Mouse (Mus musculus): Measurements from ENCODE around the gene Six3.

Six3 gene

GRCm38 (mm10) chr17:85626091-85626860, 12.9 kb downstream of the Six3 start:
- DNase-seq (ENCODE audit: low spot score): no peak

DNA sequence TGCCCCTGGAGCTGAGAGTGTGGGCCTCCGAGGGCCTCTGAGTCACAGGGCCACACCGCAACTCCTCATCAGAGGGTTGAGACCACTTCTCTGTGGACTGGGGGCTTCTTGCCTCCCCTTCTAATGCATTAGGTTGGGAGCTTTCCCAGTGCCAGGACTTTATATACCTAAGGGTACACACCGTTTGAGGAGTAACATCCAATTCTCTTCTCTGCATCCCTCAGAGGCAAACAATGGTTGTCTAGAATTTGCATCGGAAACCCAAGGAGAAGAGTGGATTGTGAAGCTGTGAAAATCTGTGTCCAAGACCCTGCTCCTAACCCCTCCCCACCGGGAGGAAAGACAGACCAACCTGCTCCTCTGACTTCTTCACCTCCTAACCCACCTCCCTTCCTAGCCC, 14.3 kb downstream of the Six3 start:
- DNase-seq (ENCODE audit: low spot score): no peak

DNA sequence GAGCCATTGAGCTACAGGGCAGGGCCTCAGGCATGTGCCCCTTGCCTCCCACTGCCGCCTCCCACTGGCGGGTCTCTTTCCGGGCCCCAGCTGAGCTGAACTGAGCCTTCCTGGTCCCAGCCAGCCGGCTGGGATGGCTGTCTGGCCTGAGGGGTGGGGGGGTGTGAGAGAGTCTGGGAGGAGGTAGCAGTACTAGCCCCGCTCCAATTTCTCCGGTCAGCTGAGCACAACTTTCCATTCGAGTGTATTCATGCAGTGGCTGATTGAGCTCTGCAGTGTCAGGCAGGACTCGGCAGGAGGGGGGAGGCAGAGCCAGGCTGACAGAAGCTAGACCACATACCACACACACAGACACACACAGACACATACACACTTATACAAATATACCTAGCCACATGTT, 15.4 kb downstream of the Six3 start:
- no peak for DNase-seq (ENCODE audit: low spot score)

DNA sequence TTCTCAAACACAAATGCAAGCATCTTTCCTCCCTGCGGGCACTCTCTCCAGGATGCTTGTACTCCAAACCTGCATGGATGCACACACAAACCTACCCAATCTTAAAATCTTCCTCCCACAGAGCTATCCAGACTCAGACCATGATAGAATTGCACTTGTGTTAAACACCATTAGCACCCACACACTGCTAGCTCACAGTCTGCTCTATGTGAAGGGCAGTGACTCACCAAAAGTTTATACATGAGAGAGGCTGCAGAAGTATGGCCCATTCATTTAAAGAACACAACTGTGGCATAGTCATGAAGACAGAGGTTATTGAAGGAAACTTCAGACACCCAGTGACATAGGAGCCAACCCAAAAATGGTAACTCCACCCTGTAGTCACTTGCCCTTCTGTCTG, 16.0 kb downstream of the Six3 start:
- no peak for DNase-seq (ENCODE audit: low spot score)

GRCm38 (mm10) chr17:85630296-85631050, 17.1 kb downstream of the Six3 start:
- DNase-seq (ENCODE audit: low spot score): no peak

DNA sequence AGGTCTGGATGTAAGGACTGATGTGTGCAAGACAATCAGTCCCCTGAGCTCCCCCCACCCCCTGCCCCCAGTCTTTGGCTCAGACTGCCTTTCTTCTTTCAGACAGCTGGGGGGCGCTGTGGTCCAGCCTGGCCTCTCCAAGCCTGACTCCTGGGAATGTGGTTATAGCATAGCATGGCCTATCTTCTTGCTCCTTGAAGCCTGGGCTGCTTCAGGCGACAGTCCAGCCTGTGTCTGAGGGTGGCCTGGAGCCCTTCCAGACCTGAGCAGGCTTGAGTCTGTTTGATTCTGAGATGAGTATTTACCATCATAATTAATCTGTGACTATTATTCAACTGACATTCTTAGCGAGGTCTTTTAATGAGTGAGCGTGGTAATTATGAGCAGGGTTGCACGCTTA, 17.7 kb downstream of the Six3 start:
- DNase-seq (ENCODE audit: low spot score): no peak

DNA sequence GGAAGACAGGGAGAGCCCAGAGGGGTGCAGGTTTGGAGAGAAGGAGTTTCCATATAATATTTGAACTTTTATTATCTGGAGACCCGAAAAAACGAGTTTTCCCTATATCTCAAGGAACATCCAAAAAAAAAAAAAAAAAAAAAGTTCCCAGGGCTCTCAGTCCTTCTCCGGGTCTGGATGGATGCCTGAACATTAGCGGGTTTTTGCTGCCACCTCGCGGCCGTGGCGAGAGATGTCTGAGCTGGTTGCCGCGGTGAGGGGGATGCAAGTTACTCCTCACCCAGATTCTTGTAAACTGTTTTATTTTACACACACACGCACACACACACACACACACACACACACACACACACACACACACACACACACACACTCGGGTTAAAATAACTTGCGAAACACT, 20.2 kb downstream of the Six3 start:
- DNase-seq (ENCODE audit: low spot score): no peak

DNA sequence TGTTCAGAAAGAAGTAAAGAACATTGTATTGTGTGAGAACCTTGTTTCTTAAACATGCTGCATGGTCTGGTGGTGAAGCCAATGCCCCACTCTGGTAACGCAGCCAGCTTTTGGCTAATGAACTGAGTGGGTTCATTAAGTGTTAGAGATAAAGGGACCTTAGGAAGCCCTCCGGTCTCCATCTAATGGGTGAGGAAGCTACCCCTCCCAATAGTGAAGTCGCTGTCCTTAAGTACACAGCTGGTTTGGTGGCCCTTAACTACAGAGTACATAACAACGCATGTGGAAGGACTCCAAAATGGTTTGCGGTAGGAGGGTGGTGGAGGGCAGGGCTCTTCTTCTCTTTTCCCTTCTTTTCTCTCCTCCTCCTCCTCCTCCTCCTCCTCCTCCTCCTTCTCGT, 24.5 kb downstream of the Six3 start:
- no peak for DNase-seq (ENCODE audit: low spot score)

- no peak for DNase-seq (ENCODE audit: low spot score)
Measured at GRCm38 (mm10) chr17:85645312-85645711, 31.9 kb downstream of the Six3 start.

- no peak for DNase-seq (ENCODE audit: low spot score)
Measured at GRCm38 (mm10) chr17:85645718-85646665, 32.6 kb downstream of the Six3 start.

DNA sequence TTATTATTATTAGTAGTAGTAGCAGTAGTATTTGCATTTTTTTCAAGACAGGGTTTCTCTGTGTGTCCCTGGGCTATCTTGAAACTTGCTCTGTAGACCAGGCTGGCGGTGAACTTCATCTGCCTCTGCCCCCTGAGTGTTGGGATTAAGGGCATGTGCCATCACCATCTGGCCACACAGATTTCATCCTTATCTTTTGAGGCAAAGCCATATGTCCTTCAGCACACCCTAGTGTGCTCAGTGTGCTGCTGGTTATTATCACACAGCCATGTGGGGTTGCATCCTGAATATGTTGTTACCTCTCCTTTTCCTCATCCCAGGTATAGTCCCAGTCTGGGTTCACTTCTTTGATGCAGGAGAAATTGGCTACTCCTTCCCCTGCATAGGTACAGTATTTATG, 46.6 kb downstream of the Six3 start:
- no peak for DNase-seq (ENCODE audit: low spot score)

DNA sequence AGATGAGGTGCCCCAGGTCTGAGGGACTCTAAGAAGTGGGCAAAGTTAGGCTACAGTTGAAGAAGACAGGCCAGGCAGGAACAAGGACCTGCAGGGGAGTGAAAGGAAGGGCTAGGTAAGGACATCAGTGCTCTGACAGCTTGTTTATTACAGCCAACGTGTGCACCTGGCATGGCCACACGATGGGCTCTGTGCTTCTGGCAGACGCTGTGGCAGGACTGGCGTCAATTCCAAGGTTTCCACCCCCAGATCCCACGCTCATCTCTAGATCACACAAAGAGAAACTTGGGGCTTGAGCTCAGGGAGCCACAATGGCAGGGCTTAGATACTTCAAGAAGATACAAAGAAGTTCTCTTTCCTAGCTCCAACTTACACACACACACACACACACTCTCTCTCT, 48.1 kb downstream of the Six3 start:
- no peak for DNase-seq (ENCODE audit: low spot score)

- DNase-seq (ENCODE audit: low spot score): no peak
Measured at GRCm38 (mm10) chr17:85664202-85664601, 50.8 kb downstream of the Six3 start.

DNA sequence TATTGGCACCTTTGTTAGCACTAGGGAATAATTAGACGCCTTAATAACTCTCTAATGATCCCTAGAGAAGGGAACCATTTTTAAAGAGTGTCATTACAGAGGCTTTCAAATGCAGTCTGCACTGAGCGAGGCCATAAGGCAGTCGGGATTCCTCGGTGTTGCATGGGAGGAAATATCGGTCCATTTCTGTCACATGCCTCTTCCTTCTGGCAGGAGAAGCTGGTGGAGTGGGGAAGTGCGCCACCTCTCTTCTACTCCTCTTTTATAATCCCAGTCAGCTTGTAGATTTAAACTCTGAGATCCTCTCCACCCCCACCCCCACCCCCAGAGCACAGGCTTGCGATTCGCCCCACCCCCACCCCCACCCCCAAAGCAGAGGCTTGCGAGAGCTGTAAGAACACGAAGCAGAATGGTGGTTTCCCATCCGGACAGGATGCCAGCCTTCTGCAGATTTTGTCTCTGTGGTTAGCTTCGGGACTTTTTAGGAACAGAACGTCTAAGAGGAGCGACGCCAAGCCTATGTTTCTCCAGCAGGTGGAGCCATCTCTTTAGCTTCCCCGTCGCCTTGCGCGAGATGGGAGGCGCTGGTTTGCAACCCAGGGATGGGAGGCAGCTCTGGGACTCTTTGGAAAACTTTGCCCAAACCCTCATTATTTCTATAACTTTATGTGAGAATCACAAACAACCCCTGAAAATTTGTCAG, 51.4 kb downstream of the Six3 start:
- no peak for DNase-seq (ENCODE audit: low spot score)

All from spleen, adult 12 weeks (tissue).